Mouse (Mus musculus) C2C12 (cell line): Measurements from ENCODE around the gene Lhx8. TPM values are rescaled to one million over a fixed set of nuclear protein-coding genes. Genes with fewer than 3 reads are reported as not detected.

Experiments
- H3K27me3 ChIP-seq: one replicate; pipeline ENCODE4 v1.6.1; 2011; ENCODE audit not compliant: control insufficient read depth, insufficient read depth, insufficient read length
- H3K36me3 ChIP-seq: one replicate; pipeline ENCODE4 v1.6.1; 2011; ENCODE audit not compliant: control insufficient read depth, insufficient read depth
- H3K4me3 ChIP-seq: one replicate; pipeline ENCODE4 v1.5.1; 2011; ENCODE audit warnings: mild to moderate bottlenecking, control low read depth; ENCODE audit not compliant: poor library complexity, insufficient read depth, severe bottlenecking
- H3K79me2 ChIP-seq: one replicate; pipeline ENCODE4 v1.6.1; 2011; ENCODE audit not compliant: control insufficient read depth, insufficient read depth
- H3K79me3 ChIP-seq: one replicate; pipeline ENCODE4 v1.6.1; 2011; ENCODE audit warnings: low read depth, control low read depth
- H3ac ChIP-seq: one replicate; pipeline ENCODE3; 2011; ENCODE audit warnings: low read depth; ENCODE audit not compliant: control insufficient read depth, insufficient read length
- CEBPB ChIP-seq: IDR thresholded peaks from one replicate; pipeline ENCODE4 v1.6.1; 2011; ENCODE audit warnings: low read depth, mild to moderate bottlenecking, control low read depth, moderate library complexity
- CTCF ChIP-seq: IDR thresholded peaks from one replicate; pipeline ENCODE4 v1.5.1; 2011; ENCODE audit not compliant: control insufficient read depth, insufficient read depth, insufficient read length
- FOSL1 ChIP-seq: IDR thresholded peaks from one replicate; pipeline ENCODE4 v1.8.0; 2011; ENCODE audit warnings: mild to moderate bottlenecking, low read length; ENCODE audit not compliant: poor library complexity, insufficient read depth, severe bottlenecking
- MAX ChIP-seq: IDR thresholded peaks from one replicate; pipeline ENCODE4 v1.6.1; 2011; ENCODE audit warnings: mild to moderate bottlenecking, control low read depth
- MYOD1 ChIP-seq: IDR thresholded peaks from one replicate; pipeline ENCODE4 v1.6.1; 2011; ENCODE audit warnings: low read depth; ENCODE audit not compliant: control insufficient read depth, insufficient read length
- MYOG ChIP-seq: IDR thresholded peaks from one replicate; pipeline ENCODE4 v1.6.1; 2011; ENCODE audit not compliant: control insufficient read depth, insufficient read length; ENCODE audit errors: extremely low read depth
- USF1 ChIP-seq: IDR thresholded peaks from one replicate; pipeline ENCODE4 v1.6.1; 2011; ENCODE audit warnings: low read depth, mild to moderate bottlenecking, control low read depth, moderate library complexity
- polyA plus RNA-seq: library from polyadenylated mRNA; unstranded; fragments of >200 nt; fragmentation: generic; extraction: Trizol; gene quantifications from one replicate; pipeline ENCODE4 v1.2.1, GENCODE M21; 2012; ENCODE audit warnings: missing spikeins

Lhx8 gene
- polyA plus RNA-seq, 1 experiment: not detected

DNA sequence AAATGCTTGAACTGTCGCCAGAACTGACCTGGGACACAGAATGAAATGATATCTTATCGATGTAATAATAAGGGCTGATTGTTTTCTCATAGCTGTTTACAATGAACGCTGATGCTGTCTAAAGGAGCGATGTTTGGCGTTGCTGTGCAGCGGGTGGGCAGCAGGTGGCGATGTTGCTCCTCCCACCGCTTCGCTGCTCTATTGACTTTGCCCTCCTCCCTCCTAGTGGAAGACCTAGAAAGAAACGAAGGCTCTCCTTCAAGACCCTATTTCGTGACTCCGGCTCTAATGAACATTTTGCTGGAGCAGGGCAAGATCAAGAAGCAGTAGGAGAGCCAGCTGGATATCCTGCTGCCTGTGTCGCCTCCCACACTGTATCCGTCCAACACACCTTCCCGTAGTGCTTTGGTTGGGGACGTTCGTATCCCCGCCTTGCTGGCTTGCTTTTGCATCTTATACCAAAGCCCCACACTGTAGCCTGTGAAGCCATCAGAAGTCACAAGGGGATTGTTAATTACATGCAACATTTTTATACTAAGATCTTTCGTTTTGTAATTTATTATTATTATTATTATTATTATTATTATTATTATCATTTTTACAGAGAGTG, 60.6 kb downstream of the Lhx8 start:
- H3K27me3 ChIP-seq: no peaks in the 10 kb centered on the region
- no peaks in the 10 kb centered on the region for H3K79me2 ChIP-seq
- no peak overlapping the region for H3ac ChIP-seq
- no peaks in the 10 kb centered on the region for H3K36me3 ChIP-seq
- H3K79me3 ChIP-seq: no peaks in the 10 kb centered on the region
- no peak overlapping the region for H3K4me3 ChIP-seq
- no peak for TF ChIP-seq USF1
- TF ChIP-seq CTCF: peak; percentile 98

DNA sequence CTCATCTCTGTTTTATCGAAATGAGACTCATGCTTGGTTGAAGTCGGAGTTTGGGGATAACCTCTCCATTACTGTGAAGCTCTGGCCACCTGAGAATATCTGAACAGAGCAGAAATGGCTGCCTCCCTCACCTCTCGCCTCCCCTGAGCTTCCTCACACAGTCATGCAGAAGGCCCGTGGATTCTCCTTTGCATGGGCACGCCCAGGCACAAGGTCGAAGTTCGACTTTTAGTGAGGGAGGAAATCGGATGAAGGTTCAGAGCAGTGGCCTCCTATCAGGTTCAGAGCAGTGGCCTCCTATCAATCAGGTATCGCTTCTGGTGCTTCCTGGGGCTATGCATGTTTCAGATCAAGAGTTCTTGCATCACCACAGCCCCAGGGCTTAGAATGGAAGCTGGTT, 62.1 kb downstream of the Lhx8 start:
- Histone ChIP-seq H3K27me3 (no peaks in the 10 kb centered on the region), H3K79me2 (no peaks in the 10 kb centered on the region), H3K4me3 (no peak overlapping the region), H3K36me3 (no peaks in the 10 kb centered on the region), H3K79me3 (no peaks in the 10 kb centered on the region), H3ac (no peak overlapping the region)
- TF ChIP-seq MYOD1 (no peak), MYOG (no peak), USF1 (no peak), MAX (no peak), CTCF (no peak), CEBPB (no peak), FOSL1 (no peak)

DNA sequence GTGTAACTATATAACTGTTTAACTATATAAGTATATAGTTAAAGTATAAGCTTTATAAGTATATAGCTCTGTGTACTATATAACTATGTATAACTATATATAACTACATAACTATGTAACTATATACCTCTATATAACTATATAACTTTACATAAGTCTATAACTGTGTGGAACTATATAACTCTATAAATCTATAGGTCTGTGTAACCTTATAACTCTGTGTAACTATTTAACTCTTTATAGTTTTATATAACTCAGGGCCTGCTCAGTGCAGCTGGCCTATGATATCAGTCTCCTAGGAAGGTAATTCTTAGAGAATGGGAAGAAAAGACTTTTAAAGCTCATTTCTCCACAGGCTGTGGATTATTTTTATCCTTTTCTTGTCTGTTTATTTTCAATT, 73.1 kb downstream of the Lhx8 start:
- no peaks in the 10 kb centered on the region for H3K36me3 ChIP-seq
- no peaks in the 10 kb centered on the region for H3K79me2 ChIP-seq
- no peak overlapping the region for H3K4me3 ChIP-seq
- no peak for TF ChIP-seq CTCF
- TF ChIP-seq CEBPB: no peak
- TF ChIP-seq MAX: no peak
- no peak for TF ChIP-seq MYOD1
- no peak overlapping the region for H3ac ChIP-seq
- no peaks in the 10 kb centered on the region for H3K27me3 ChIP-seq
- no peaks in the 10 kb centered on the region for H3K79me3 ChIP-seq
